Mouse (Mus musculus) MEL (cell line): ENCODE data around the gene Tuba3a.

ENCODE experiments used
- CTCF ChIP-seq, 3 experiments: IDR thresholded peaks in 2 of 3; conservative IDR thresholded peaks in 1 of 3; 2 replicates each; pipeline ENCODE4 v1.5.1; 2011 to 2012; ENCODE audit warnings: low read length in 3 of 3, low read depth in 2 of 3, mild to moderate bottlenecking in 2 of 3, improper control_type of control experiment in 1 of 3, inconsistent platforms in 1 of 3, mixed read lengths in 1 of 3, moderate library complexity in 1 of 3; ENCODE audit not compliant: control insufficient read depth in 1 of 3, insufficient read depth in 1 of 3, poor library complexity in 1 of 3, severe bottlenecking in 1 of 3
- E2F4 ChIP-seq: IDR thresholded peaks from 2 replicates; pipeline ENCODE4 v1.6.1; 2011; ENCODE audit warnings: low read depth, low read length, improper control_type of control experiment, borderline replicate concordance
- EP300 ChIP-seq, 2 experiments: IDR thresholded peaks; 2 replicates each; pipeline ENCODE4 v1.6.1; 2011; ENCODE audit warnings: improper control_type of control experiment in 2 of 2, low read length in 2 of 2, low read depth in 1 of 2, mild to moderate bottlenecking in 1 of 2
- ETS1 ChIP-seq: IDR thresholded peaks from 2 replicates; pipeline ENCODE4 v1.6.1; 2012; ENCODE audit warnings: low read depth, mild to moderate bottlenecking, inconsistent platforms, low read length, improper control_type of control experiment, moderate library complexity
- GABPA ChIP-seq: IDR thresholded peaks from 2 replicates; pipeline ENCODE4 v1.6.1; 2012; ENCODE audit warnings: low read depth, mild to moderate bottlenecking, inconsistent platforms, low read length, improper control_type of control experiment, moderate library complexity
- GATA1 ChIP-seq: IDR thresholded peaks from 2 replicates; pipeline ENCODE4 v1.6.1; 2011; ENCODE audit warnings: low read depth, low read length, improper control_type of control experiment
- MAFK ChIP-seq: IDR thresholded peaks from 2 replicates; pipeline ENCODE4 v1.6.1; 2011; ENCODE audit warnings: low read depth, mild to moderate bottlenecking, low read length, improper control_type of control experiment, borderline replicate concordance
- MYC ChIP-seq: IDR thresholded peaks from 2 replicates; pipeline ENCODE4 v1.6.1; 2011; ENCODE audit warnings: low read depth, mild to moderate bottlenecking, low read length, improper control_type of control experiment, moderate library complexity
- POLR2A ChIP-seq, 2 experiments: IDR thresholded peaks; 2 replicates each; pipeline ENCODE4 v1.6.1; 2011 to 2012; ENCODE audit warnings: low read length in 2 of 2, mild to moderate bottlenecking in 2 of 2, control low read depth in 1 of 2, improper control_type of control experiment in 1 of 2, low read depth in 1 of 2, moderate library complexity in 1 of 2; ENCODE audit not compliant: control insufficient read depth in 1 of 2, insufficient read depth in 1 of 2, poor library complexity in 1 of 2
- SMC3 ChIP-seq: IDR thresholded peaks from 2 replicates; pipeline ENCODE4 v1.6.1; 2011; ENCODE audit warnings: low read depth, low read length, improper control_type of control experiment
- TCF12 ChIP-seq: IDR thresholded peaks from 2 replicates; pipeline ENCODE4 v1.6.1; 2014; ENCODE audit warnings: low read depth, mild to moderate bottlenecking, inconsistent platforms, low read length, improper control_type of control experiment, moderate library complexity
- USF1 ChIP-seq: IDR thresholded peaks from 2 replicates; pipeline ENCODE4 v1.6.1; 2014; ENCODE audit warnings: low read depth, mild to moderate bottlenecking, inconsistent platforms, low read length, improper control_type of control experiment, moderate library complexity
- ZKSCAN1 ChIP-seq: IDR thresholded peaks from 2 replicates; pipeline ENCODE4 v1.6.1; 2012; ENCODE audit warnings: low read depth, mild to moderate bottlenecking, inconsistent platforms, low read length, improper control_type of control experiment, moderate library complexity
- ZNF384 ChIP-seq: IDR thresholded peaks from 2 replicates; pipeline ENCODE4 v1.6.1; 2012; ENCODE audit warnings: low read depth, mild to moderate bottlenecking, inconsistent platforms, low read length, improper control_type of control experiment

GRCm38 (mm10) chr6:125302231-125302982 lies 16.6 kb upstream of the Tuba3a start:
- TF ChIP-seq CTCF (IDR thresholded peaks at IDR 0.05 in 2 of 3, conservative IDR thresholded peaks at IDR 0.05 in 1 of 3; ENCODE audit: control insufficient read depth in 1 of 3, insufficient read depth in 1 of 3, low read depth in 2 of 3, low read length in 3 of 3, poor library complexity in 1 of 3, severe bottlenecking in 1 of 3): no peak
- no peak for TF ChIP-seq EP300 (IDR thresholded peaks at IDR 0.05; ENCODE audit: low read depth in 1 of 2, low read length in 2 of 2)
- no peak for TF ChIP-seq MYC
- TF ChIP-seq ETS1: no peak
- no peak for TF ChIP-seq TCF12
- TF ChIP-seq ZKSCAN1: no peak
- no peak for TF ChIP-seq POLR2A (IDR thresholded peaks at IDR 0.05; ENCODE audit: control insufficient read depth in 1 of 2, insufficient read depth in 1 of 2, low read depth in 1 of 2, low read length in 2 of 2, poor library complexity in 1 of 2)
- TF ChIP-seq GATA1: no peak
- no peak for TF ChIP-seq ZNF384
- no peak for TF ChIP-seq MAFK
- TF ChIP-seq GABPA: no peak
- TF ChIP-seq SMC3: no peak
- no peak for TF ChIP-seq USF1
- no peak for TF ChIP-seq E2F4
